Mouse (Mus musculus) cerebellum, adult 2 months (tissue): ENCODE data around the gene Nim1k.

Source experiments
- CTCF ChIP-seq: fragments of 200-500 bp; IDR thresholded peaks from 2 replicates; pipeline ENCODE4 v1.5.1; 2011; ENCODE audit warnings: low read depth, mild to moderate bottlenecking, control low read depth, low read length, moderate library complexity, borderline replicate concordance; ENCODE audit not compliant: insufficient read depth
- POLR2A ChIP-seq: fragments of 200-500 bp; IDR thresholded peaks from 2 replicates; pipeline ENCODE4 v1.6.1; 2011; ENCODE audit warnings: low read length, control low read depth, borderline replicate concordance; ENCODE audit not compliant: insufficient read depth

DNA sequence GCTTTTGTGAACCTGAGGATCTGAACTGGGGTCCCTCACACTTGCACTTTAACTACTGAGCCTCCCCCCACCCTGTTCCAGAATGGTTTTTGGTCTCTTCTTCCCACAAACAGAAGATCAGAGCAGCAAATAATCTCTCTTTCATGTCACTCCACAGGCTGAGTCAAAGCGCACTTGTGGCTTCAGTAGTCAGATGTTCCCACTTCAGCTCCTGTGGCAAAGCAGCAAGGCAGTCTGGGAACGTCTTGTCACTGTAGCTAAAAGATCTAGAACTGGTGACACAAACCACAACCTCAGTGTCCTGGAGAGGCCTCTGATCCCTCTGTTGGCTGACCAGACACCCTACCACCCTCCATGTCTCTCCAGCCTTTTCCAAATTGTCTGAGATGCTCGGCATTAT lies 74.5 kb downstream of the Nim1k start:
- TF ChIP-seq CTCF (no peak), POLR2A (no peak)
